Mouse (Mus musculus) frontal cortex, adult (tissue): Measurements from ENCODE around the gene Tmem44.
A peak's percentile ranks its signal among the peaks of the same experiment; 100 is the strongest.

ENCODE experiments used
- ATAC-seq: cut with Nextera tagmentation; 2 replicates; pipeline ENCODE4 v1.9.2; 2017; ENCODE audit warnings: mild to moderate bottlenecking, moderate library complexity, mixed read lengths; ENCODE audit not compliant: low TSS enrichment

Tmem44 gene

GRCm38 (mm10) chr16:30552621-30553338, 2.1 kb upstream of the Tmem44 start:
- ATAC-seq, result peak; percentile 8; the same call in 1 of the 2 replicates

- peak; percentile 70 for ATAC-seq
Measured at GRCm38 (mm10) chr16:30549966-30550747, 485 bp downstream of the Tmem44 start.

- peak; percentile 10 for ATAC-seq
Measured at GRCm38 (mm10) chr16:30549516-30549915, 1.1 kb downstream of the Tmem44 start.

GRCm38 (mm10) chr16:30548291-30548690, 2.4 kb downstream of the Tmem44 start:
- peak; percentile 67 for ATAC-seq

GRCm38 (mm10) chr16:30544693-30545092, 5.9 kb downstream of the Tmem44 start:
- ATAC-seq, result no peak

GRCm38 (mm10) chr16:30543386-30543785, 7.3 kb downstream of the Tmem44 start:
- ATAC-seq, result no peak

- no peak for ATAC-seq
Measured at GRCm38 (mm10) chr16:30542826-30543225, 7.8 kb downstream of the Tmem44 start.

- peak; percentile 36 for ATAC-seq
Measured at GRCm38 (mm10) chr16:30540107-30541001, 10.3 kb downstream of the Tmem44 start.

- ATAC-seq, result peak; percentile 64; the same call in 1 of the 2 replicates
Measured at GRCm38 (mm10) chr16:30539433-30539832, 11.2 kb downstream of the Tmem44 start.

- ATAC-seq, result no peak
Measured at GRCm38 (mm10) chr16:30535075-30535474, 15.6 kb downstream of the Tmem44 start.

GRCm38 (mm10) chr16:30533592-30533991, 17.1 kb downstream of the Tmem44 start:
- no peak for ATAC-seq

- no peak for ATAC-seq
Measured at GRCm38 (mm10) chr16:30532929-30533328, 17.7 kb downstream of the Tmem44 start.

- peak; percentile 58; the same call in 1 of the 2 replicates for ATAC-seq
Measured at GRCm38 (mm10) chr16:30531761-30532406, 18.8 kb downstream of the Tmem44 start.

- peak; percentile 47 for ATAC-seq
Measured at GRCm38 (mm10) chr16:30530815-30531214, 19.8 kb downstream of the Tmem44 start.

GRCm38 (mm10) chr16:30528386-30528785, 22.3 kb downstream of the Tmem44 start:
- ATAC-seq, result no peak

GRCm38 (mm10) chr16:30527889-30528288, 22.8 kb downstream of the Tmem44 start:
- no peak for ATAC-seq

- 0 out of 2 replicates have a peak, but pooled peaks have one; percentile 28 for ATAC-seq
Measured at GRCm38 (mm10) chr16:30525756-30526155, 24.9 kb downstream of the Tmem44 start.

- no peak for ATAC-seq
Measured at GRCm38 (mm10) chr16:30524481-30524880, 26.2 kb downstream of the Tmem44 start.

- no peak for ATAC-seq
Measured at GRCm38 (mm10) chr16:30522253-30522940, 28.2 kb downstream of the Tmem44 start.

GRCm38 (mm10) chr16:30521147-30521546, 29.5 kb downstream of the Tmem44 start:
- ATAC-seq, result no peak

- peak; percentile 60 for ATAC-seq
Measured at GRCm38 (mm10) chr16:30520361-30520823, 30.2 kb downstream of the Tmem44 start.
